Mouse (Mus musculus): Measurements from ENCODE around the gene Pdk1. TPM values are rescaled to one million over a fixed set of nuclear protein-coding genes. Genes with fewer than 3 reads are reported as not detected.
"Not testable (repeated sequence)": the region's sequence is repeated elsewhere in the genome, so short reads cannot be mapped to it uniquely, and the experiment has no call there.

Gene Pdk1
- total RNA-seq, 2 experiments from 2014 or later, result 52.2 to 85.3 TPM

- intact Hi-C loops (cut with DNase I), result no loop called here
- Histone ChIP-seq H3K4me3 (no peak overlapping the region), H3K27ac (no peak overlapping the region)
- TF ChIP-seq CTCF (IDR thresholded peaks at IDR 0.05), result no peak
- DNase-seq, result no peak
Measured at GRCm38 (mm10) chr2:71878943-71879342, 5.9 kb downstream of the Pdk1 start.

GRCm38 (mm10) chr2:71882914-71883651 lies 10.1 kb downstream of the Pdk1 start:
- H3K27ac ChIP-seq, result no peak overlapping the region
- peak overlapping the region; percentile 41 for H3K4me3 ChIP-seq
- no peak for DNase-seq
- TF ChIP-seq CTCF (IDR thresholded peaks at IDR 0.05), result no peak
- intact Hi-C loops (cut with DNase I), result no loop called here

GRCm38 (mm10) chr2:71887269-71887668 lies 14.2 kb downstream of the Pdk1 start:
- intact Hi-C loops (cut with DNase I), result no loop called here
- no peak for DNase-seq
- Histone ChIP-seq H3K27ac (no peak overlapping the region), H3K4me3 (no peak overlapping the region)
- TF ChIP-seq CTCF (IDR thresholded peaks at IDR 0.05), result no peak

GRCm38 (mm10) chr2:71888437-71888836 lies 15.4 kb downstream of the Pdk1 start:
- DNase-seq, result no peak
- no peak for TF ChIP-seq CTCF (IDR thresholded peaks at IDR 0.05)
- no peak overlapping the region for H3K27ac ChIP-seq
- H3K4me3 ChIP-seq, result no peak overlapping the region
- intact Hi-C loops (cut with DNase I), result no loop called here

GRCm38 (mm10) chr2:71891536-71891935 lies 18.5 kb downstream of the Pdk1 start:
- Histone ChIP-seq H3K27ac (no peak overlapping the region), H3K4me3 (no peak overlapping the region)
- no peak for DNase-seq
- no peak for TF ChIP-seq CTCF (IDR thresholded peaks at IDR 0.05)
- intact Hi-C loops (cut with DNase I), result no loop called here

- Histone ChIP-seq H3K27ac (no peak overlapping the region), H3K4me3 (no peak overlapping the region)
- no peak for TF ChIP-seq CTCF (IDR thresholded peaks at IDR 0.05)
- DNase-seq, result no peak
- intact Hi-C loops (cut with DNase I), result no loop called here
Measured at GRCm38 (mm10) chr2:71892741-71893349, 19.8 kb downstream of the Pdk1 start.

GRCm38 (mm10) chr2:71895596-71896286 lies 22.7 kb downstream of the Pdk1 start:
- intact Hi-C loops (cut with DNase I), result no loop called here
- no peak overlapping the region for H3K27ac ChIP-seq
- TF ChIP-seq CTCF (IDR thresholded peaks at IDR 0.05), result no peak
- no peak for DNase-seq
- H3K4me3 ChIP-seq, result no peak overlapping the region

GRCm38 (mm10) chr2:71897420-71897819 lies 24.4 kb downstream of the Pdk1 start:
- Histone ChIP-seq H3K4me3 (no peak overlapping the region), H3K27ac (no peak overlapping the region)
- intact Hi-C loops (cut with DNase I), result no loop called here
- no peak for DNase-seq
- TF ChIP-seq CTCF (IDR thresholded peaks at IDR 0.05), result no peak

- intact Hi-C loops (cut with DNase I), result loop anchor here (1.0 kb wide), 1 partner anchor 57 kb away; no protein-coding TSS in a partner anchor
Measured at GRCm38 (mm10) chr2:71898335-71898856, 25.4 kb downstream of the Pdk1 start.

GRCm38 (mm10) chr2:71899886-71900285 lies 26.9 kb downstream of the Pdk1 start:
- no peak for DNase-seq
- TF ChIP-seq CTCF (IDR thresholded peaks at IDR 0.05), result no peak
- no peak overlapping the region for H3K4me3 ChIP-seq
- no peak overlapping the region for H3K27ac ChIP-seq
- intact Hi-C loops (cut with DNase I), result loop anchor here (5.0 kb wide), 1 partner anchor 37 kb away; no protein-coding TSS in a partner anchor

More at GRCm38 (mm10) chr2:71898335-71898856, 25.4 kb downstream of the Pdk1 start:
- peak; percentile 96 for TF ChIP-seq CTCF (IDR thresholded peaks at IDR 0.05)
- H3K27ac ChIP-seq, result no peak overlapping the region
- no peak overlapping the region for H3K4me3 ChIP-seq
- peak; percentile 26 for DNase-seq

- intact Hi-C loops (cut with DNase I), result no loop called here
- no peak for DNase-seq
- no peak overlapping the region for H3K4me3 ChIP-seq
- no peak overlapping the region for H3K27ac ChIP-seq
- TF ChIP-seq CTCF (IDR thresholded peaks at IDR 0.05), result no peak
Measured at GRCm38 (mm10) chr2:71905154-71905553, 32.1 kb downstream of the Pdk1 start.

- H3K4me3 ChIP-seq; intact Hi-C loops (cut with DNase I); H3K27ac ChIP-seq; DNase-seq: not testable (repeated sequence)
Measured at GRCm38 (mm10) chr2:71906356-71906755, 33.3 kb downstream of the Pdk1 start.

GRCm38 (mm10) chr2:71913911-71914310 lies 40.9 kb downstream of the Pdk1 start:
- no peak for TF ChIP-seq CTCF (IDR thresholded peaks at IDR 0.05)
- intact Hi-C loops (cut with DNase I), result no loop called here
- DNase-seq, result no peak
- Histone ChIP-seq H3K4me3 (no peak overlapping the region), H3K27ac (no peak overlapping the region)
